Mouse (Mus musculus) hindbrain, embryonic 11.5 days (tissue): Measurements from ENCODE around the gene Rabgap1l. TPM values are rescaled to one million over a fixed set of nuclear protein-coding genes. Genes with fewer than 3 reads are reported as not detected.

Source experiments
- ATAC-seq: fragments of 200-750 bp; cut with Nextera tagmentation; 2 replicates; pipeline ENCODE4 v1.8.0; 2017; ENCODE audit warnings: mild to moderate bottlenecking, moderate TSS enrichment, moderate library complexity; ENCODE audit not compliant: low FRiP score
- DNase-seq: peaks from one replicate; pipeline ENCODE4 v3.0.0-alpha.2; 2015; ENCODE audit warnings: low spot score
- H3K27ac ChIP-seq: fragments of 300-500 bp; sonication (generic); 2 replicates; pipeline ENCODE4 v1.5.1; 2014; ENCODE audit warnings: mild to moderate bottlenecking, low read depth, low read length
- H3K27me3 ChIP-seq: fragments of 300-500 bp; sonication (generic); 2 replicates; pipeline ENCODE4 v1.6.1; 2014; ENCODE audit warnings: mild to moderate bottlenecking, low read length, moderate library complexity, mixed read lengths; ENCODE audit not compliant: control insufficient read depth, insufficient read depth
- H3K36me3 ChIP-seq: fragments of 300-500 bp; sonication (generic); 2 replicates; pipeline ENCODE4 v1.6.1; 2014; ENCODE audit warnings: mild to moderate bottlenecking, low read length, moderate library complexity, mixed read lengths; ENCODE audit not compliant: control insufficient read depth, insufficient read depth
- H3K4me1 ChIP-seq: fragments of 300-500 bp; sonication (generic); replicated peaks from 2 replicates; pipeline ENCODE4 v1.6.1; 2014; ENCODE audit warnings: low read length, mixed read lengths; ENCODE audit not compliant: control insufficient read depth, insufficient read depth
- H3K4me2 ChIP-seq: fragments of 300-500 bp; sonication (generic); replicated peaks from 2 replicates; pipeline ENCODE4 v1.6.1; 2014; ENCODE audit warnings: mild to moderate bottlenecking, low read depth, low read length
- H3K4me3 ChIP-seq: fragments of 300-500 bp; sonication (generic); 2 replicates; pipeline ENCODE4 v1.5.1; 2014; ENCODE audit warnings: low read depth, low read length
- H3K9ac ChIP-seq: fragments of 300-500 bp; sonication (generic); 2 replicates; pipeline ENCODE4 v1.6.1; 2014; ENCODE audit warnings: low read depth, low read length
- H3K9me3 ChIP-seq: fragments of 300-500 bp; sonication (generic); 2 replicates; pipeline ENCODE4 v1.6.1; 2016; ENCODE audit warnings: low read length; ENCODE audit not compliant: control insufficient read depth
- WGBS: fragments of 180-500 bp; shearing (Covaris S2); extraction: QIAGEN DNeasy Blood & Tissue Kit; methylation state at CpG from one replicate; pipeline ENCODE4 v1.1.7; 2014; 5-methylcytosine and 5-hydroxymethylcytosine counted together
- polyA plus RNA-seq: library from polyadenylated mRNA; unstranded; fragments of >200 nt; fragmentation: Nextera tagmentation; extraction: Ambion mirVana; gene quantifications from 2 replicates; pipeline ENCODE4 v1.2.1, GENCODE M21; 2014

Gene Rabgap1l
- polyA plus RNA-seq, 1 experiment from 2014 or later: 20.0 TPM

GRCm38 (mm10) chr1:160533209-160533820 lies 259.7 kb downstream of the Rabgap1l start:
- Histone ChIP-seq H3K27me3 (no peaks in the 10 kb centered on the region), H3K9me3 (no peaks in the 10 kb centered on the region), H3K27ac (no peak overlapping the region), H3K4me1 (0 out of 2 replicates have a peak, but pooled peaks cover 2% of the 10 kb centered on the region), H3K36me3 (no peaks in the 10 kb centered on the region), H3K9ac (no peak overlapping the region), H3K4me2 (no peak overlapping the region), H3K4me3 (no peak overlapping the region)
- DNase-seq: no peak
- WGBS: 57% methylated on average over 6 of the region's 6 CpGs
- peak; percentile 55 for ATAC-seq

DNA sequence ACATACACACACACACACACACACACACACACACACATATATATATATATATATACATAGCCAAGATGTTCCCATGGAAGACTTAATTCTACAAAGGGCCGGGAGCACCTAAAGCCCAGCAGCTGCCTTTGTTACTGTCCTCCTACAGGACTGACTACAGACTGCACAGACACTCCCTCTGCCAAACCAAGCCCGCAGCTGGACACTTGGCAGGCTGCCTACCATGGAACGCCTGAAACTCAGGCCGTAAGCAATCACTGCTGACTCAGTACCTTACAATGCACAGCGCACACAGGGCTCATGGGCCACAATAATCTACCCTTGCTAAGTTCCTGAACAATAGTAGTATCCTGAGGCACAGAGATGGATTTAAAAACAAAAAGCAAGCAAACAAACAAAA lies 261.6 kb downstream of the Rabgap1l start:
- peak; percentile 48; the same call in 1 of the 2 replicates for ATAC-seq
- no peak for DNase-seq
- no peaks in the 10 kb centered on the region for H3K9me3 ChIP-seq
- no peaks in the 10 kb centered on the region for H3K36me3 ChIP-seq
- WGBS: 62% methylated on average over 5 of the region's 5 CpGs
- 0 out of 2 replicates have a peak, but pooled peaks cover 2% of the 10 kb centered on the region for H3K4me1 ChIP-seq
- H3K4me2 ChIP-seq: no peak overlapping the region
- H3K9ac ChIP-seq: no peak overlapping the region
- no peak overlapping the region for H3K4me3 ChIP-seq
- no peak overlapping the region for H3K27ac ChIP-seq
- H3K27me3 ChIP-seq: no peaks in the 10 kb centered on the region

GRCm38 (mm10) chr1:160521918-160522317 lies 271.1 kb downstream of the Rabgap1l start:
- no peak overlapping the region for H3K9ac ChIP-seq
- 74% methylated on average over 3 of the region's 3 CpGs for WGBS
- no peak overlapping the region for H3K27ac ChIP-seq
- H3K4me2 ChIP-seq: no peak overlapping the region
- H3K4me1 ChIP-seq: no peaks in the 10 kb centered on the region
- DNase-seq (no peak), ATAC-seq (no peak)
- H3K9me3 ChIP-seq: no peaks in the 10 kb centered on the region
- H3K27me3 ChIP-seq: no peaks in the 10 kb centered on the region
- no peak overlapping the region for H3K4me3 ChIP-seq
- H3K36me3 ChIP-seq: no peaks in the 10 kb centered on the region

- Histone ChIP-seq H3K4me3 (no peak overlapping the region), H3K4me1 (no peaks in the 10 kb centered on the region), H3K36me3 (no peaks in the 10 kb centered on the region), H3K9me3 (no peaks in the 10 kb centered on the region), H3K9ac (no peak overlapping the region), H3K4me2 (no peak overlapping the region), H3K27ac (no peak overlapping the region), H3K27me3 (no peaks in the 10 kb centered on the region)
- WGBS: 48% methylated on average over 3 of the region's 3 CpGs
- DNase-seq: no peak
- ATAC-seq: no peak
Observed at GRCm38 (mm10) chr1:160520665-160521064, 272.3 kb downstream of the Rabgap1l start.

DNA sequence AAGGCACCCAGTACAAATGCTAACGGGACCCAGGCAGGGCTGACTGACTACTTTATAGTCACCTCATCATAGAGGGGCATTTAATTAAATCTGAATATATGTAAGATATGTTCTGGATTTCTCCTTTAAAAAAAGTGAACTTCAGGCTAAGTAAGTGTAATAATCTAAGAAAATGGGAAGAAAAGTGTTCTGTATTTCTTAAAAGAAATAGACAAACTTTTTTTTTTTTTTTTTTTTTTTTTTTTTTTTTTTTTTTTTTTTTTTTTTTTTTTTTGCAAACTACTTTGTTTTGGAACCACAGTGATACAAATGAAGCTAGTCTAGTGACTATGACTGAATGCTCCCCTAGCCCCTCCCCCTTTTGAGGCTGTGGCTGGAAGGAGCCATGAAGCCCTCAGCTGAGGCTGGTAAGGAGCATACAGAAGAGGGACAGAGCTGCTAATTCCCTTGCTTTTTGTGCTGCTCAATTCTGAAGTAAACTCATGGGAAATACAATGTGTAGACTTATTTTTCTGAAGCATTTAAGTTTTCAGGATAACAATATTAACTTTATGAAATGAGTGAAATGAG lies 273.0 kb downstream of the Rabgap1l start:
- Histone ChIP-seq H3K27ac (no peak overlapping the region), H3K4me3 (no peak overlapping the region), H3K4me2 (no peak overlapping the region), H3K36me3 (no peaks in the 10 kb centered on the region), H3K27me3 (no peaks in the 10 kb centered on the region), H3K4me1 (no peaks in the 10 kb centered on the region), H3K9ac (no peak overlapping the region), H3K9me3 (no peaks in the 10 kb centered on the region)
- WGBS: 73% methylated on average over 1 of the region's 1 CpGs
- ATAC-seq: no peak
- no peak for DNase-seq

DNA sequence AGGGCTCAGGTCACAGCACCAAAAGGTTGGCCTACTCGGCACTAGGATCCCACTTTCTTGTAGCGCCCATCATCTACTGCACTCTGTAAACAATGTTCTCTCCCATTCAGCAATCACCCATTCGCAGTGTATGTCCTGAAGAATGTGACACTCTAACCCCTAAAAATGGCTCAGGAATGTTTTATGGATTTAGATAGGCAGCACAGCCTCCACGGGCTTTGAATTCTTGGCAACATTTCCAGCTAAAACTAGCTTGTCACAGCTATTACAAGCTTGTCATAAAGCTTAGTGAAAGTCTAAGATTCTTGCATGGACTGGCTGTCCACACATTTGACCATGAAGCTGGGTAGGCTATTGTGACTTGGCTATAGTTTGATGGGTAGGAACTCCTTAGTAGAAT lies 274.5 kb downstream of the Rabgap1l start:
- no peak for ATAC-seq
- 80% methylated on average over 4 of the region's 4 CpGs for WGBS
- H3K4me1 ChIP-seq: no peaks in the 10 kb centered on the region

GRCm38 (mm10) chr1:160507766-160508165 lies 285.2 kb downstream of the Rabgap1l start:
- Histone ChIP-seq H3K9ac (no peak overlapping the region), H3K36me3 (no peaks in the 10 kb centered on the region), H3K9me3 (no peaks in the 10 kb centered on the region), H3K4me1 (no peaks in the 10 kb centered on the region), H3K4me2 (no peak overlapping the region), H3K27ac (no peak overlapping the region), H3K27me3 (no peaks in the 10 kb centered on the region), H3K4me3 (no peak overlapping the region)
- DNase-seq (no peak), ATAC-seq (no peak)

More for the DNA sequence above, 274.5 kb downstream of the Rabgap1l start:
- H3K36me3 ChIP-seq: no peaks in the 10 kb centered on the region
- H3K4me2 ChIP-seq: no peak overlapping the region
- H3K4me3 ChIP-seq: no peak overlapping the region
- H3K9me3 ChIP-seq: no peaks in the 10 kb centered on the region
- no peaks in the 10 kb centered on the region for H3K27me3 ChIP-seq
- no peak for DNase-seq
- no peak overlapping the region for H3K9ac ChIP-seq
- H3K27ac ChIP-seq: no peak overlapping the region

GRCm38 (mm10) chr1:160496906-160497577 lies 296.0 kb downstream of the Rabgap1l start:
- 78% methylated on average over 3 of the region's 3 CpGs for WGBS
- no peak overlapping the region for H3K4me2 ChIP-seq

DNA sequence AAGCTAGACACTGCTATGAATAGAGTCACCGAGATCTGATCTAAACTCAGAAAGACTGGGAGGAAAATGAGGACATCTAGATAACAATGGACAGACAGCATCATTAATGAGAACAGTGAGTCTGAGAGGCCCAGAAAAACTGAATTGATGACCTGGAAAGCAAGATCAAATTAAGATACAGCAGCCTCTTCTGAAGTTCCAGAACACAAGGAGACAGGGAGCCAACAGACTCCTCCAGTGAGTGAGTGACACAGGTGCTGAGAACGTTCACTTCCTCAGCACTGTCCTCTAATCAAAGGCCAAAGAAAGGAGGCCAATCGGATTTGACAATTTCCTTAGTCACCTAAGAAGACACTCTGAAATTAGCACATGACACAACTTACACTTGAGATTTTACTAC lies 307.3 kb downstream of the Rabgap1l start:
- Histone ChIP-seq H3K4me1 (no peaks in the 10 kb centered on the region), H3K27me3 (no peaks in the 10 kb centered on the region), H3K27ac (no peak overlapping the region), H3K9ac (no peak overlapping the region), H3K36me3 (no peaks in the 10 kb centered on the region), H3K4me3 (no peak overlapping the region), H3K9me3 (no peaks in the 10 kb centered on the region), H3K4me2 (no peak overlapping the region)
- 55% methylated on average over 3 of the region's 3 CpGs for WGBS
- no peak for ATAC-seq
- DNase-seq: no peak

More at GRCm38 (mm10) chr1:160496906-160497577, 296.0 kb downstream of the Rabgap1l start:
- no peak overlapping the region for H3K9ac ChIP-seq
- no peaks in the 10 kb centered on the region for H3K4me1 ChIP-seq
- H3K4me3 ChIP-seq: no peak overlapping the region
- H3K27ac ChIP-seq: no peak overlapping the region
- DNase-seq (no peak), ATAC-seq (no peak)
- H3K27me3 ChIP-seq: no peaks in the 10 kb centered on the region
- H3K36me3 ChIP-seq: no peaks in the 10 kb centered on the region
- H3K9me3 ChIP-seq: no peaks in the 10 kb centered on the region
